Mouse (Mus musculus): ENCODE data around the gene Smg9. TPM values are rescaled to one million over a fixed set of nuclear protein-coding genes. Genes with fewer than 3 reads are reported as not detected.

Gene Smg9
- total and polyA plus RNA-seq, 3 experiments: 54.6 to 95.3 TPM; not detected in 1

DNA sequence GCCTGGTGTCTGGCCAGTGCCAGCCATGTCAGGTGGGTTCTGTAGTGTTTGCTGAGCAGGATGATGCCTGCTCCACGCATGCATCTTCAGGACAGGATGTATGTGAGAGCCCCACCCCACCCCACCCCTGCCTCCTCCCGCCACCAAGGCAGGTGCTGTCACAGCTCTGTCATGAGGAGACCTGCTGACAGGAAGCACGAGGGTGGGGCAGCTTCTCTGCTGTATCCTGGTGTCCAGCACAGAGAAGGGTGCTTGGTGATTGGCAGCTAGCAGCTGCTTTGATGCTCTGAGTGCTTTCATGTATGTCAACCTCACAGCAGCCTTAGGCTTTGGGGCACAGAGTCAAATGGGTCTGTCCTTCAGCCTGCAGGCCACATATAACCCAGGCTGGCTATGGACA, 14.2 kb downstream of the Smg9 start (continued):
- no peak for TF ChIP-seq CTCF (IDR thresholded peaks at IDR 0.05 in 2 of 3, conservative IDR thresholded peaks at IDR 0.05 in 1 of 3; ENCODE audit: control insufficient read depth in 1 of 3, insufficient read depth in 1 of 3, low read depth in 2 of 3, low read length in 3 of 3, poor library complexity in 1 of 3, severe bottlenecking in 1 of 3)

- H3K9ac ChIP-seq (ENCODE audit: control insufficient read depth, low read depth, low read length, poor library complexity, severe bottlenecking): no peak overlapping the region
Measured at GRCm38 (mm10) chr7:24415261-24415660, 15.8 kb downstream of the Smg9 start.

DNA sequence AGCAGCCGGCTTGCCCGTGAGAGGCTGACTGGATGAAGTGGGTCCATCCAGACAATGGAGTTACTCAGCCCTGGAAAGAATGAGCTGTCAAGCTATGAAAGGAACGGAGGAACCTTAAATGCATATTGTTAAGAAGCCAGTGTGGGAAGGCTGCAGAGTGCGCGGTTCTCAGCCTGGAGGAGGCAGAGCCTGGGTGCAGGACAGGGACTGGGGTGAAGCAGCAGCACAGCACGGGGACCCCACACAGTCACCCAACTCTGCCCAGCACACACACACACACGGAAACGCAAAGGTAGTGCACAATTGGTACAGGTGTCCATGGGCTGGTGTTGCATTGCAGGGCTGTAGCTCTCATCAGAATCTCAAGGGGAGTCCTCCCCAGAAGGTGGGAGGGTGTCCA, 20.2 kb downstream of the Smg9 start:
- no peaks in the 10 kb centered on the region for H3K27me3 ChIP-seq (ENCODE audit: control insufficient read depth in 1 of 2, insufficient read depth in 2 of 2, low read length in 2 of 2)
- H3K79me2 ChIP-seq (ENCODE audit: control insufficient read depth, insufficient read depth, low read length, poor library complexity): no peaks in the 10 kb centered on the region
- H3K4me1 ChIP-seq (ENCODE audit: control insufficient read depth in 1 of 2, insufficient read depth in 2 of 2, low read length in 2 of 2): no peaks in the 10 kb centered on the region
- no peak overlapping the region for H3K9ac ChIP-seq (ENCODE audit: control insufficient read depth, low read depth, low read length, poor library complexity, severe bottlenecking)
- H3K9me3 ChIP-seq (replicated peaks; ENCODE audit: insufficient read depth, low read length): no peaks in the 10 kb centered on the region
- no peak overlapping the region for H3K27ac ChIP-seq (ENCODE audit: control insufficient read depth, low read depth, low read length)
- no peak for DNase-seq (ENCODE audit: low read depth, low spot score)
- H3K36me3 ChIP-seq (ENCODE audit: control insufficient read depth in 1 of 2, insufficient read depth in 2 of 2, low read length in 2 of 2): no peaks in the 10 kb centered on the region; a peak in 1 of 4 replicates
- TF ChIP-seq KAT2A (conservative IDR thresholded peaks at IDR 0.05; ENCODE audit: low read depth, low read length) (no peak), POLR2A (IDR thresholded peaks at IDR 0.05; ENCODE audit: control insufficient read depth in 1 of 2, insufficient read depth in 1 of 2, low read depth in 1 of 2, low read length in 2 of 2, poor library complexity in 1 of 2) (no peak), USF2 (IDR thresholded peaks at IDR 0.05; ENCODE audit: borderline replicate concordance in 1 of 2, insufficient read depth in 1 of 2, low read depth in 1 of 2, low read length in 2 of 2) (no peak), JUND (IDR thresholded peaks at IDR 0.05; ENCODE audit: low read depth, low read length) (no peak), E2F4 (IDR thresholded peaks at IDR 0.05; ENCODE audit: borderline replicate concordance, low read depth, low read length) (no peak), BHLHE40 (IDR thresholded peaks at IDR 0.05; ENCODE audit: borderline replicate concordance, low read depth, low read length) (no peak), RCOR1 (IDR thresholded peaks at IDR 0.05; ENCODE audit: low read depth, low read length) (no peak), RAD21 (IDR thresholded peaks at IDR 0.05; ENCODE audit: low read depth, low read length) (no peak), ZNF384 (IDR thresholded peaks at IDR 0.05; ENCODE audit: low read depth, low read length) (no peak), TCF12 (IDR thresholded peaks at IDR 0.05; ENCODE audit: low read depth, low read length) (no peak), ZC3H11A (IDR thresholded peaks at IDR 0.05; ENCODE audit: low read depth, low read length) (no peak), POLR2AphosphoS5 (IDR thresholded peaks at IDR 0.05; ENCODE audit: borderline replicate concordance, low read depth, low read length) (no peak), NRF1 (IDR thresholded peaks at IDR 0.05; ENCODE audit: insufficient read depth, low read depth, low read length, poor library complexity, severe bottlenecking) (no peak), TAL1 (IDR thresholded peaks at IDR 0.05; ENCODE audit: low read length) (no peak), GABPA (IDR thresholded peaks at IDR 0.05; ENCODE audit: low read depth, low read length) (no peak), MAX (IDR thresholded peaks at IDR 0.05; ENCODE audit: low read length) (no peak), MEF2A (IDR thresholded peaks at IDR 0.05; ENCODE audit: extremely low read depth, insufficient replicate concordance, low read depth, low read length, poor library complexity, severe bottlenecking) (no peak), EP300 (IDR thresholded peaks at IDR 0.05; ENCODE audit: low read depth in 1 of 2, low read length in 2 of 2) (no peak), SMC3 (IDR thresholded peaks at IDR 0.05; ENCODE audit: low read depth, low read length) (no peak), ZKSCAN1 (IDR thresholded peaks at IDR 0.05; ENCODE audit: low read depth, low read length) (no peak)
- no peak overlapping the region for H3K4me3 ChIP-seq (ENCODE audit: control insufficient read depth in 1 of 2, insufficient read depth in 1 of 2, low read depth in 2 of 2, low read length in 2 of 2)

More at GRCm38 (mm10) chr7:24415261-24415660, 15.8 kb downstream of the Smg9 start:
- TF ChIP-seq CHD1 (IDR thresholded peaks at IDR 0.05; ENCODE audit: low read depth, low read length): no peak
- no peak for TF ChIP-seq USF2 (IDR thresholded peaks at IDR 0.05; ENCODE audit: borderline replicate concordance in 1 of 2, insufficient read depth in 1 of 2, low read depth in 1 of 2, low read length in 2 of 2)
- H3K9me3 ChIP-seq (replicated peaks; ENCODE audit: insufficient read depth, low read length): no peaks in the 10 kb centered on the region
- no peaks in the 10 kb centered on the region for H3K27me3 ChIP-seq (ENCODE audit: control insufficient read depth in 1 of 2, insufficient read depth in 2 of 2, low read length in 2 of 2)
- no peak for DNase-seq (ENCODE audit: low read depth, low spot score)
- no peak overlapping the region for H3K27ac ChIP-seq (ENCODE audit: control insufficient read depth, low read depth, low read length)
- no peaks in the 10 kb centered on the region for H3K4me1 ChIP-seq (ENCODE audit: control insufficient read depth in 1 of 2, insufficient read depth in 2 of 2, low read length in 2 of 2)
- H3K36me3 ChIP-seq (ENCODE audit: control insufficient read depth in 1 of 2, insufficient read depth in 2 of 2, low read length in 2 of 2): no peaks in the 10 kb centered on the region; a peak in 1 of 4 replicates
- H3K4me3 ChIP-seq (ENCODE audit: control insufficient read depth in 1 of 2, insufficient read depth in 1 of 2, low read depth in 2 of 2, low read length in 2 of 2): no peak overlapping the region
- H3K79me2 ChIP-seq (ENCODE audit: control insufficient read depth, insufficient read depth, low read length, poor library complexity): no peaks in the 10 kb centered on the region
